Mouse (Mus musculus) neural tube, embryonic 15.5 days (tissue): Measurements from ENCODE around the gene Sptb. TPM values are rescaled to one million over a fixed set of nuclear protein-coding genes. Genes with fewer than 3 reads are reported as not detected.

Experiments used
- ATAC-seq: fragments of 200-750 bp; cut with Nextera tagmentation; 2 replicates; pipeline ENCODE4 v1.8.0; 2017; ENCODE audit warnings: mild to moderate bottlenecking, moderate TSS enrichment, moderate library complexity; ENCODE audit not compliant: low FRiP score
- H3K27ac ChIP-seq: fragments of 300-500 bp; sonication (generic); replicated peaks from 2 replicates; pipeline ENCODE4 v1.5.1; 2015; ENCODE audit warnings: mild to moderate bottlenecking, inconsistent platforms
- H3K27me3 ChIP-seq: fragments of 300-500 bp; sonication (generic); replicated peaks from 2 replicates; pipeline ENCODE4 v1.6.1; 2015; ENCODE audit warnings: inconsistent platforms
- H3K36me3 ChIP-seq: fragments of 300-500 bp; sonication (generic); 2 replicates; pipeline ENCODE4 v1.6.1; 2015; ENCODE audit warnings: inconsistent platforms
- H3K4me1 ChIP-seq: fragments of 300-500 bp; sonication (generic); 2 replicates; pipeline ENCODE4 v1.6.1; 2015; ENCODE audit warnings: inconsistent platforms
- H3K4me2 ChIP-seq: fragments of 300-500 bp; sonication (generic); 2 replicates; pipeline ENCODE4 v1.6.1; 2015; ENCODE audit warnings: inconsistent platforms, mild to moderate bottlenecking, moderate library complexity
- H3K4me3 ChIP-seq: fragments of 300-500 bp; sonication (generic); replicated peaks from 2 replicates; pipeline ENCODE4 v1.5.1; 2015; ENCODE audit warnings: mild to moderate bottlenecking, inconsistent platforms
- H3K9ac ChIP-seq: fragments of 300-500 bp; sonication (generic); replicated peaks from 2 replicates; pipeline ENCODE4 v1.6.1; 2015; ENCODE audit warnings: mild to moderate bottlenecking, inconsistent platforms
- H3K9me3 ChIP-seq: fragments of 300-500 bp; sonication (generic); replicated peaks from 2 replicates; pipeline ENCODE4 v1.6.1; 2016; ENCODE audit warnings: inconsistent platforms
- WGBS: fragments of 180-500 bp; shearing (Covaris S2); methylation state at CpG from one replicate; pipeline ENCODE4 v1.1.7; 2015; ENCODE audit warnings: mixed read lengths; 5-methylcytosine and 5-hydroxymethylcytosine counted together
- polyA plus RNA-seq: library from polyadenylated mRNA; unstranded; fragments of >200 nt; fragmentation: Nextera tagmentation; extraction: Ambion mirVana; gene quantifications from 2 replicates; pipeline ENCODE4 v1.2.1, GENCODE M21; 2015

Gene Sptb
- polyA plus RNA-seq, 1 experiment from 2014 or later: 7.3 TPM

GRCm38 (mm10) chr12:76672008-76672407, 38.3 kb downstream of the Sptb start:
- H3K9me3 ChIP-seq: no peaks in the 10 kb centered on the region
- H3K4me3 ChIP-seq: no peak overlapping the region
- 85% methylated on average over 8 of the region's 8 CpGs for WGBS
- peaks cover 14% of the 10 kb centered on the region; the same call in 1 of the 2 replicates for H3K4me1 ChIP-seq
- H3K36me3 ChIP-seq: no peaks in the 10 kb centered on the region
- H3K27me3 ChIP-seq: no peaks in the 10 kb centered on the region
- no peak for ATAC-seq
- H3K27ac ChIP-seq: no peak overlapping the region
- no peak overlapping the region for H3K9ac ChIP-seq
- H3K4me2 ChIP-seq: no peak overlapping the region

GRCm38 (mm10) chr12:76670533-76671086, 39.7 kb downstream of the Sptb start:
- Histone ChIP-seq H3K27ac (no peak overlapping the region), H3K9ac (no peak overlapping the region), H3K36me3 (no peaks in the 10 kb centered on the region), H3K4me3 (no peak overlapping the region), H3K4me1 (peaks cover 14% of the 10 kb centered on the region; the same call in 1 of the 2 replicates), H3K9me3 (no peaks in the 10 kb centered on the region), H3K4me2 (no peak overlapping the region), H3K27me3 (no peaks in the 10 kb centered on the region)
- ATAC-seq: no peak
- 84% methylated on average over 13 of the region's 13 CpGs for WGBS

GRCm38 (mm10) chr12:76669956-76670530, 40.3 kb downstream of the Sptb start:
- no peak overlapping the region for H3K9ac ChIP-seq

GRCm38 (mm10) chr12:76668654-76669419, 41.5 kb downstream of the Sptb start:
- H3K4me3 ChIP-seq: no peak overlapping the region
- no peak overlapping the region for H3K9ac ChIP-seq
- no peaks in the 10 kb centered on the region for H3K27me3 ChIP-seq
- peaks cover 6% of the 10 kb centered on the region; the same call in 1 of the 2 replicates for H3K4me1 ChIP-seq
- ATAC-seq: no peak
- H3K36me3 ChIP-seq: no peaks in the 10 kb centered on the region
- no peak overlapping the region for H3K27ac ChIP-seq
- no peak overlapping the region for H3K4me2 ChIP-seq
- no peaks in the 10 kb centered on the region for H3K9me3 ChIP-seq
- 80% methylated on average over 7 of the region's 7 CpGs for WGBS

More at GRCm38 (mm10) chr12:76669956-76670530, 40.3 kb downstream of the Sptb start:
- no peak overlapping the region for H3K4me3 ChIP-seq
- 57% methylated on average over 5 of the region's 5 CpGs for WGBS
- H3K27ac ChIP-seq: no peak overlapping the region
- H3K36me3 ChIP-seq: no peaks in the 10 kb centered on the region
- no peak for ATAC-seq
- H3K9me3 ChIP-seq: no peaks in the 10 kb centered on the region
- no peaks in the 10 kb centered on the region for H3K27me3 ChIP-seq
- H3K4me2 ChIP-seq: no peak overlapping the region
- H3K4me1 ChIP-seq: peaks cover 14% of the 10 kb centered on the region; the same call in 1 of the 2 replicates

GRCm38 (mm10) chr12:76651788-76652345, 58.5 kb downstream of the Sptb start:
- Histone ChIP-seq H3K27me3 (no peaks in the 10 kb centered on the region), H3K4me1 (0 out of 2 replicates have a peak, but pooled peaks cover 12% of the 10 kb centered on the region), H3K36me3 (no peaks in the 10 kb centered on the region), H3K9me3 (no peaks in the 10 kb centered on the region), H3K9ac (no peak overlapping the region), H3K4me2 (no peak overlapping the region), H3K4me3 (no peak overlapping the region), H3K27ac (no peak overlapping the region)
- 83% methylated on average over 6 of the region's 6 CpGs for WGBS
- no peak for ATAC-seq

GRCm38 (mm10) chr12:76649708-76650687, 60.3 kb downstream of the Sptb start:
- Histone ChIP-seq H3K4me1 (peaks cover 20% of the 10 kb centered on the region), H3K4me3 (no peak overlapping the region), H3K9ac (no peak overlapping the region), H3K36me3 (no peaks in the 10 kb centered on the region), H3K27me3 (no peaks in the 10 kb centered on the region), H3K9me3 (no peaks in the 10 kb centered on the region), H3K4me2 (no peak overlapping the region), H3K27ac (no peak overlapping the region)
- WGBS: 41% methylated on average over 16 of the region's 16 CpGs
- ATAC-seq: peak; percentile 39; the same call in 1 of the 2 replicates

- Histone ChIP-seq H3K36me3 (no peaks in the 10 kb centered on the region), H3K9ac (0 out of 2 replicates have a peak overlapping the region, but pooled peaks have one; percentile 1), H3K27me3 (no peaks in the 10 kb centered on the region), H3K4me1 (peaks cover 32% of the 10 kb centered on the region), H3K4me3 (no peak overlapping the region), H3K4me2 (peak overlapping the region; percentile 18), H3K9me3 (no peaks in the 10 kb centered on the region), H3K27ac (0 out of 2 replicates have a peak overlapping the region, but pooled peaks have one; percentile 1)
- 22% methylated on average over 23 of the region's 23 CpGs for WGBS
- no peak; the same call in 1 of the 2 replicates for ATAC-seq
Measured at GRCm38 (mm10) chr12:76645222-76646110, 64.9 kb downstream of the Sptb start.

GRCm38 (mm10) chr12:76643679-76644078, 66.7 kb downstream of the Sptb start:
- H3K27me3 ChIP-seq: no peaks in the 10 kb centered on the region
- 0 out of 2 replicates have a peak overlapping the region, but pooled peaks have one; percentile 11 for H3K27ac ChIP-seq
- H3K4me2 ChIP-seq: no peak overlapping the region
- no peaks in the 10 kb centered on the region for H3K36me3 ChIP-seq
- no peak for ATAC-seq
- H3K9me3 ChIP-seq: no peaks in the 10 kb centered on the region
- H3K9ac ChIP-seq: no peak overlapping the region
- WGBS: 47% methylated on average over 8 of the region's 8 CpGs
- H3K4me3 ChIP-seq: no peak overlapping the region
- H3K4me1 ChIP-seq: peaks cover 22% of the 10 kb centered on the region

- ATAC-seq: no peak
- Histone ChIP-seq H3K4me3 (no peak overlapping the region), H3K9ac (no peak overlapping the region), H3K9me3 (no peaks in the 10 kb centered on the region), H3K36me3 (no peaks in the 10 kb centered on the region), H3K27ac (no peak overlapping the region), H3K27me3 (no peaks in the 10 kb centered on the region), H3K4me1 (peaks cover 22% of the 10 kb centered on the region), H3K4me2 (no peak overlapping the region)
- WGBS: 91% methylated on average over 4 of the region's 4 CpGs
Measured at GRCm38 (mm10) chr12:76642616-76643015, 67.7 kb downstream of the Sptb start.

- H3K9ac ChIP-seq: no peak overlapping the region
- H3K9me3 ChIP-seq: no peaks in the 10 kb centered on the region
- WGBS: 46% methylated on average over 8 of the region's 8 CpGs
- peaks cover 21% of the 10 kb centered on the region for H3K4me1 ChIP-seq
- H3K27ac ChIP-seq: no peak overlapping the region
- no peaks in the 10 kb centered on the region for H3K36me3 ChIP-seq
- no peaks in the 10 kb centered on the region for H3K27me3 ChIP-seq
- no peak for ATAC-seq
- H3K4me2 ChIP-seq: no peak overlapping the region
- no peak overlapping the region for H3K4me3 ChIP-seq
Measured at GRCm38 (mm10) chr12:76640620-76641019, 69.7 kb downstream of the Sptb start.
